Mouse (Mus musculus): Measurements from ENCODE around the gene Pla2g6.

DNA sequence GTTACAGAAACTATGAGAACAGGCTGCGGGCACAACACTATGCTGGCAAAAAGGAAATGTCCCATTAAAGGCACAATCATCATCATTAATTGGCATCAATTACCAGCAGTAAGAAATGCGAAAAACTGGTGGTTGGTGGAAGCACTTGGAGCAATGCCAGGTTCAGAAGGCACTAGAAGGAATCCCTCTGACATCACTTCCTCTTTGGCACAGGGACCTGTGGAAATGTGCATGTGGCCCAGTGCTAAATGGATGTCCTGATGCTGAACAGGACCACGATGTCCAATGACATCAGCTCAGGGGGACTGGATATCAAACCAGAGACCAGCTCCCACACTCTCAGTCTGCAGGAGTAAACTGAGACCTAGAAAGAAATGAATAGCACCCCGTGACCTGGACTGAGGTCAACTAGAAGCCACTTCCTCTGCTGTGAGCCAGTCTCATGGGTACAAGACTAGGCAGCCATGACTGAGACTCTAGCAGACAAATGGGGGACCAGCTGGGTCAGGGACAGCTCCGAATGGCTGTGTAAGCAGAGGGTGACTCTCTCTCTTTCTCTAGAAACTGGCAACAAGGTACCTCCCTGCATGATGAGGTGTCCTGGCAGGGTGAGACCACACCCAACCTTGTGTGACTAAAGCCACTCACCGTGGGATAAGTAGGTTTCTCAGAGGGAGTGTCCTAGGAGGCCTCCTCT is 14.6 kb upstream of the Pla2g6 start:
- TF ChIP-seq POLR2A (IDR thresholded peaks at IDR 0.05; ENCODE audit: low read depth, low read length) (no peak), CTCF (IDR thresholded peaks at IDR 0.05; ENCODE audit: extremely low read depth, insufficient read depth, insufficient read length, insufficient replicate concordance) (no peak)

Measured in spleen, adult 2 months (tissue).